Mouse (Mus musculus) limb, embryonic 12.5 days (tissue): ENCODE measurements at regions not wholly inside any gene's neighbourhood (a gene's known extent, or its start where the extent isn't known, plus 50 kb on each side); places are given as distances from the start of the nearest gene placed in this dataset.
A peak's percentile ranks its signal among the peaks of the same experiment; 100 is the strongest.

Source experiments
- ATAC-seq: fragments of 200-750 bp; cut with Nextera tagmentation; 2 replicates; pipeline ENCODE4 v1.8.0; 2017; ENCODE audit warnings: low read depth, moderate TSS enrichment; ENCODE audit not compliant: insufficient number of reproducible peaks, insufficient read depth, low FRiP score, low TSS enrichment
- H3K27ac ChIP-seq: fragments of 300-500 bp; sonication (generic); 2 replicates; pipeline ENCODE4 v1.5.1; 2016; ENCODE audit warnings: mild to moderate bottlenecking, moderate library complexity
- H3K27me3 ChIP-seq: fragments of 300-500 bp; sonication (generic); 2 replicates; pipeline ENCODE4 v1.6.1; 2016; ENCODE audit warnings: mild to moderate bottlenecking, moderate library complexity
- H3K36me3 ChIP-seq: fragments of 300-500 bp; sonication (generic); 2 replicates; pipeline ENCODE4 v1.6.1; 2016; ENCODE audit warnings: mild to moderate bottlenecking, moderate library complexity
- H3K4me1 ChIP-seq: fragments of 300-500 bp; sonication (generic); replicated peaks from 2 replicates; pipeline ENCODE4 v1.6.1; 2016
- H3K4me2 ChIP-seq: fragments of 300-500 bp; sonication (generic); 2 replicates; pipeline ENCODE4 v1.6.1; 2016; ENCODE audit warnings: mild to moderate bottlenecking, moderate library complexity
- H3K4me3 ChIP-seq: fragments of 300-500 bp; sonication (generic); replicated peaks from 2 replicates; pipeline ENCODE4 v1.5.1; 2016; ENCODE audit warnings: mild to moderate bottlenecking
- H3K9ac ChIP-seq: fragments of 300-500 bp; sonication (generic); replicated peaks from 2 replicates; pipeline ENCODE4 v1.6.1; 2016; ENCODE audit warnings: mild to moderate bottlenecking, moderate library complexity
- H3K9me3 ChIP-seq: fragments of 300-500 bp; sonication (generic); 2 replicates; pipeline ENCODE4 v1.6.1; 2016; ENCODE audit warnings: mild to moderate bottlenecking, moderate library complexity
- WGBS: fragments of 180-500 bp; shearing (Covaris S2); methylation state at CpG from one replicate; pipeline ENCODE4 v1.1.7; 2016; 5-methylcytosine and 5-hydroxymethylcytosine counted together

DNA sequence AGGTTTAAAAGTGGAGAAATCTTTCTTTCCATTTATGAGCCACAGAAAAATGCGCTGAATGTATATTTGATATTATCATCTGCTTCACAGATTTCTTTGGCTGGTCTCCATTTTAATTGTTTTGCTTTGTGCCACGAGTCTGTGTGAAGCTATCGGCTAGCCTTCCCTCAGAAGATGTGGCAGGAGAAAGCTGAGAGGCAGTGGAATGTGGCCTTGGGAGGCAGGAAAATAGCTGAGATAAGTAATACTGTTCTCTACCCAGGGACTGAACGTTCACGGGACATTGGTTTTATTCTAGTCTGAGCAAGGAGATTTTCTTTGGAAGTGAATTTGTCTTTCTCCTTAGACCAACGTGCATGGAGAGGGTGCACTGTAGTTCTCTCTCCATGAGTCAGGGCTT lies 112.3 kb downstream of the Qpct start:
- no peak overlapping the region for H3K27ac ChIP-seq
- ATAC-seq: no peak
- H3K36me3 ChIP-seq: no peaks in the 10 kb centered on the region
- H3K9ac ChIP-seq: no peak overlapping the region
- H3K4me1 ChIP-seq: peaks cover 4% of the 10 kb centered on the region; the same call in 1 of the 2 replicates
- H3K4me2 ChIP-seq: no peak overlapping the region
- H3K9me3 ChIP-seq: no peaks in the 10 kb centered on the region
- no peak overlapping the region for H3K4me3 ChIP-seq
- 82% methylated on average over 6 of the region's 6 CpGs for WGBS
- no peaks in the 10 kb centered on the region for H3K27me3 ChIP-seq

- H3K27me3 ChIP-seq: no peaks in the 10 kb centered on the region
- no peak overlapping the region for H3K9ac ChIP-seq
- H3K4me3 ChIP-seq: no peak overlapping the region
- no peaks in the 10 kb centered on the region for H3K9me3 ChIP-seq
- peak; percentile 37; the same call in 1 of the 2 replicates for ATAC-seq
- 73% methylated on average over 2 of the region's 2 CpGs for WGBS
- H3K4me1 ChIP-seq: no peaks in the 10 kb centered on the region
- no peak overlapping the region for H3K27ac ChIP-seq
- no peaks in the 10 kb centered on the region for H3K36me3 ChIP-seq
- H3K4me2 ChIP-seq: no peak overlapping the region
Measured at GRCm38 (mm10) chr17:79154138-79154537, 102.4 kb downstream of the Qpct start.

GRCm38 (mm10) chr17:79152823-79153222 lies 101.1 kb downstream of the Qpct start:
- no peak overlapping the region for H3K4me3 ChIP-seq
- no peak for ATAC-seq
- H3K36me3 ChIP-seq: no peaks in the 10 kb centered on the region
- no peak overlapping the region for H3K4me2 ChIP-seq
- WGBS: 81% methylated on average over 3 of the region's 3 CpGs
- H3K9me3 ChIP-seq: no peaks in the 10 kb centered on the region
- H3K9ac ChIP-seq: no peak overlapping the region
- H3K27me3 ChIP-seq: no peaks in the 10 kb centered on the region
- H3K27ac ChIP-seq: no peak overlapping the region
- no peaks in the 10 kb centered on the region for H3K4me1 ChIP-seq

- Histone ChIP-seq H3K9me3 (no peaks in the 10 kb centered on the region), H3K4me3 (no peak overlapping the region), H3K27ac (no peak overlapping the region), H3K4me2 (no peak overlapping the region), H3K36me3 (no peaks in the 10 kb centered on the region), H3K4me1 (peaks cover 7% of the 10 kb centered on the region; the same call in 1 of the 2 replicates), H3K9ac (no peak overlapping the region), H3K27me3 (no peaks in the 10 kb centered on the region)
- no peak for ATAC-seq
- 83% methylated on average over 3 of the region's 3 CpGs for WGBS
Measured at GRCm38 (mm10) chr17:79147883-79148282, 96.2 kb downstream of the Qpct start.

DNA sequence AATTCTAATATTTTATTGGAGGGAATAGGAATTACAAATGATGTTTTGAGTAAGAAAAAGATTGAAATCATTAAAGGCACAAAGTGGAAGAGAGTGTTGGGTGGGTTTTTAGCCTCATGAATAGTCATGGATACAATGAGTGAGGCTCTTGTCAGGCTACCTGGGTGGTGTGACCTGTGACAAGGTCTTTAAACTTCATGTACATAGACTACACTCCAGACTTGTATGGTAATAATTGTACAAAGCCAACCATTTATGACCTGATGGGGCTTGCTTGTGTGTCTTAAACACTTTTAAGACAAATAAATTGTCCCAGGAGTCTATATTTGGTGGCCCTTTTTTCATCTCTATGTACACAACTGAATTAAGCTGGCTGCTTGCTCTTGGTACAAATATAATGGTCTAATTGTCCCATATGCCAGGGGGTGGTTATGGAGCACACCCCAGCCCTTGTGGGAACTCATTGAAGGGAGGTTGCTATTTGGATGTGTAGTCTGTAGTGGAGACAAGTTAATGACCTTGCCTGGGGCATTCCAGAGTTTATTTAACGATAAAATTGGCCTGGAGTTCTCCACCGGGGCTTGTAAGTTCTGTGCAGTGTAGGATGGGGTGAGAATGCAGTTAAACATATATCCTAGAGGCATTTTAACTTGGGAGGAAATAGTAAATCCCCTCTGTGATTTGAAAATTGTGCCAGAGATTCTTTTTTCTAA lies 93.4 kb downstream of the Qpct start:
- no peaks in the 10 kb centered on the region for H3K27me3 ChIP-seq
- no peak overlapping the region for H3K4me2 ChIP-seq
- ATAC-seq: peak; percentile 90
- 10% methylated on average over 2 of the region's 2 CpGs for WGBS
- peaks cover 7% of the 10 kb centered on the region; the same call in 1 of the 2 replicates for H3K4me1 ChIP-seq
- H3K4me3 ChIP-seq: no peak overlapping the region
- H3K27ac ChIP-seq: 0 out of 2 replicates have a peak overlapping the region, but pooled peaks have one; percentile 2
- H3K9ac ChIP-seq: no peak overlapping the region
- no peaks in the 10 kb centered on the region for H3K36me3 ChIP-seq
- 0 out of 2 replicates have a peak, but pooled peaks cover 5% of the 10 kb centered on the region for H3K9me3 ChIP-seq

- Histone ChIP-seq H3K4me3 (no peak overlapping the region), H3K4me1 (peaks cover 7% of the 10 kb centered on the region; the same call in 1 of the 2 replicates), H3K9me3 (0 out of 2 replicates have a peak, but pooled peaks cover 5% of the 10 kb centered on the region), H3K9ac (no peak overlapping the region), H3K36me3 (no peaks in the 10 kb centered on the region), H3K27ac (no peak overlapping the region), H3K27me3 (no peaks in the 10 kb centered on the region), H3K4me2 (no peak overlapping the region)
- 50% methylated on average over 1 of the region's 1 CpGs for WGBS
- no peak for ATAC-seq
Measured at GRCm38 (mm10) chr17:79143031-79143430, 91.3 kb downstream of the Qpct start.
